Mouse (Mus musculus) heart, adult 18-20 months (tissue): ENCODE data around the gene Cct6b. TPM values are rescaled to one million over a fixed set of nuclear protein-coding genes. Genes with fewer than 3 reads are reported as not detected.

Experiments used
- DNase-seq, 2 experiments: peaks; one replicate each; pipeline ENCODE4 v3.0.0; 2021 to 2022; ENCODE audit warnings: mixed read lengths in 1 of 2
- long read RNA-seq, 2 experiments: library from polyadenylated mRNA; stranded (forward); transcript quantifications; one replicate each; pipeline ENCODE4 v2.0.0; 2021
- total RNA-seq, 2 experiments: library from RNA; stranded (reverse); gene quantifications; 2 replicates each; pipeline ENCODE4 v1.2.3; 2021

The Cct6b gene
- total RNA-seq, result under 1 TPM in 1 of 2 experiments, not detected in 1; 0.31 TPM
- long read RNA-seq, experiment 1, result 0 reads
- long read RNA-seq, experiment 2, result 0 reads

DNA sequence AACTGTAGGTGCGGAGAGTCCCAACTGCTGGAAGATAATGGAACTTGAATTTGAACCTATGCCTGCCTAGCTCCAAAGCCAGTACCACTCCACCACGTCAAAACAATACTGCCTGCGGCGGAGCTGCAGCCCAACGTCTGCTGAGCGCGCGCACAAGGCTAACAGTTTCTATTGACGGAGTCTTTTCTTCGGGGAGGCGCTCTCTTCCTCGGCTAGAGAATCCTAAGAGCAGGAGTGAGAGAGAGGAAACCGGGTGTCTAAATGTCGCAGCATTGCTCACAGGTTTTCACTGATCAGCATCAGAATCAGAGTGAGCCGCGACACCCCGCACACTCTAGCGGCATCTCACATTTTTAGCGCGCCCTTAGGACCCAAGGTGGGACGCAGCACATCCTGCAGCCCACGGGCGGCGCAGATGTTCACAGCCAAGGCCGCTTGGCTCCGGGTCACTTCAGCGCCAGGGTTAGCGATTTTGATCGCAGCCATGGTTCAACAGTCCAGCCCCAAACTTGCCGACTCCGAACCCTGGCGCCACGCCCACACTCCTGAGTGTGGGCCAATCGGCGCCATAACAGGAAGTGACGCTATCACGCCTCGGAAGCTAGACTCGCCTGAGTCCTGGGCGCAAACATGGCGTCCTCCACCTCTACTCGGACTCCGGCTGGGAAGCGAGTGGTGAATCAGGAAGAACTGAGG is at the start of gene Cct6b, which contains the start of gene Zfp830:
Gene Cct6b, minus strand, starts transcription at position 580 of the 696 bp plus-strand sequence.
Gene Zfp830, plus strand, starts transcription at position 604 of the 696 bp plus-strand sequence.
- peak; percentile 95 to 96 for DNase-seq

DNA sequence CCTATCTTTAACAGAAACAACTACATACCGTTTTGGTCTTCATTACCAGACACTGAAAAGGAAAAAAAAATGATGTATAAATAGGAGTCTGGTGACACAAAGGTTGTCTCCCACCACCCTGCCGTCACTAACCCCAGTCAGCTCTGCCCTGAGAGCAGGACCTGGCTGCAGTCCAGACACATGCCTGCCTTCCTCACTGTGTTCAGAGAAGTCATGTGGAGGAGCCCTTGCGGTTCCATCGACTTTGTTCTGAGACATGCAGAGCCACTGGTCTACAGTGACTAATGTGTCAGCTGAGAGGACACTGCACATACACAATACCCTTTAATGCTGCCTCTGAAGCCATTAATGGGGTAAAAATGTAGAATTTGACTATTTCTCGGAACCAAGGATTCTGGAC is 44.4 kb upstream of the Cct6b start:
- peak; percentile 19 to 31 for DNase-seq

DNA sequence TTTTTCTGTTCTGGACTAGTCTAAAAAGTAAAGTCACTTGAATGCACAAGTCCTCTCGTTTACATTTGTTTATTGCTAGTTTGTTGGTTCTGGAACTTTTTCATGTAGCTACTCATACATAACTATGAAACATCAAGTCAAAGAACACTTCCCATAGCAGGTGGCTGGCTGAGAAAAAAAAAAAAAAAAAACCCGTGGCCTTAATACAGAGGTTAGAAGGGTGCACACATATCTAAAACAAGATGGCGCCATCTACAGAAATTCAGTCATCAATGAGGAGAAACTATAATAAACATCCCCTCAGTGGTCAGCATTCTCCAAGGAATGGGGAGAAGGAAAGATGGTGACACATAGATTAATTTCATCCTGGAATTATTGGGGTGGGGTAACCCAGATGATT is 43.2 kb upstream of the Cct6b start:
- no peak for DNase-seq

GRCm38 (mm10) chr11:82806656-82807055 is 42.5 kb upstream of the Cct6b start:
- DNase-seq, result no peak

GRCm38 (mm10) chr11:82783453-82783852 is 19.3 kb upstream of the Cct6b start:
- no peak for DNase-seq

- DNase-seq, result no peak
Measured at GRCm38 (mm10) chr11:82782197-82782596, 18.1 kb upstream of the Cct6b start.

DNA sequence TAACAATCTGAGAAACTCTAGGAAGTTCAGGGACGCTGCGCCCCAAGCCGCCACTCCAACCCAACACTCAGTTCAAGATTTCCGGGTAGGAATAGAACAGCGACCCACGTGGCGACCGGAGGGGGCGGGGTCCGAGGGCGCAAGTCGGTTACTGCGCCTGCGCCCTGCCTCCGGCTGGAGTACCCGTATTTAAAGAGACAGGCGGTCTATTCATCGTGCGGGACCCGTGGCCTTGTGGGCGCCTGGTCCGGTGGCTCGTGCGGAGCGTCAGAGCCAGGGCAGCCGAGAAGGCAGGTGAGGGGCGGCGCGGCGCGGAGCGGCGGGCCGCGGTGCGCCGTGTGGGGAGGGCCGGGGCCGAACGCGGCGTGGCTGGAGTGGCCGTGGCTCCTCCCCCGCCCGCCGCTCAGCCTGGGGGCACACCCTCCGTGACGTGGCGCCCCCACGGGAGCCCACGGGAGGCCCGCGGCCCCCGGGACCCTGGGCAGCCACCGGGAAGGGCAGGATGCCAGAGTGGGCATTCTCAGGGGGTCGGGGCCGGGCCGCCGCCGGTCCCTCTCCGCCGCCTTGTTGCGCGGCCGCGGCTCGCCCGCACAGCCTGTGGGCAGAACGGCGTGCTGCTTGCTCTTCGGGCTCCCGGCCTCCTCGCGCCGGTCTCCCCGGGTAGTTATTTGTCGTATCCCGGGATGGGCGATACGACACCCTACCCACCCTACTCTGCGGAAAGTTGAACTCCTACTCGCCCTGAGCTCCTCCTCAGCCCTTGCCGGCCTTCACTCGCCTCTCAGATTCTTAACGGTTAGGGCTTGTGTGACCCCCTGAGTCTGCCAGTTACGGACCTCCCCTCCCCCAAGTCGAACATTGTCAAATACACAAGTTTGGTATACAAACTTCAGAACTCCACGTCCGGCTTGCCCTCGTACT is 17.1 kb upstream of the Cct6b start, which contains the start of gene Lig3:
Gene Lig3, plus strand, starts transcription at position 126 of the 921 bp plus-strand sequence.
- DNase-seq, result peak; percentile 95 to 96

DNA sequence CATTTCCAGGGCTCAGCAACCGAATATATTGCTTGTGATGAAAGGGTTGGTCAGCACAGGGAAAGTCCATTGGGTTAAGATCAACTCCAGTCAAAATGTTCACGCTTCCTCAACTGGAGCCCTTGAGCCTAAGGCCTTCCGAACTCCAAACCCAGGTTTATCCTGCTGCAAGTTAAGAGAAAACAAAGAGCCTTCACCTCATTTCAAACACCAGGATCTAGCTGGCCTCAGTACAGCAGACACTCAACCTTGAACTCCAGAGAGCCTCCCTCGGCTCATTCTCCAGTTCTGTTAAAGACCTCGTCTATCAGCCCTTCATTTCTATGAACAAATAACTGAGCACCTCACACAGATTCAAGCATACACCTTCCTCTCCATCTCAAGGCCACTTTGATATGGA is 16.0 kb upstream of the Cct6b start:
- DNase-seq, result no peak

DNA sequence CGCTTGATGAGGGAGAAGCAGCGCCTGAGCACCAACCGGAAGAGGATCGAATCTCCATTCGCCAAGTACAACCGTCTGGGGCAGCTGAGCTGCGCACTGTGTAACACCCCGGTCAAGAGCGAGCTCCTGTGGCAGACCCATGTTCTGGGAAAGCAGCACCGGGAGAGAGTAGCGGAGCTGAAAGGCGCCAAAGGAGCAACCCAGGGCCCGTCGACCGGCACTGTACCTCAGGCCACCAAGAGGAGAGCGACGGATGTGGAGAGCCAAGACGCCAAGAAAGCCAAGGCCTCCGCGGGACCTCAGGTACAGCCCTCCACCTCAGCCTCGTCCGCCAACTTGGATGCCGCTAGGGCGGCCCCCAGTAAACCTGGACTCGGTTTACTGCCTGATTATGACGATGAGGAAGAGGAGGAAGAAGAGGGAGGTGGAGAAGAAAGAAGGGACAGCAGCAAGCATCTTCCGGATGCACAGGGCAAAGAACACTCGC is 360 bp upstream of the Cct6b start:
- DNase-seq, result no peak

DNA sequence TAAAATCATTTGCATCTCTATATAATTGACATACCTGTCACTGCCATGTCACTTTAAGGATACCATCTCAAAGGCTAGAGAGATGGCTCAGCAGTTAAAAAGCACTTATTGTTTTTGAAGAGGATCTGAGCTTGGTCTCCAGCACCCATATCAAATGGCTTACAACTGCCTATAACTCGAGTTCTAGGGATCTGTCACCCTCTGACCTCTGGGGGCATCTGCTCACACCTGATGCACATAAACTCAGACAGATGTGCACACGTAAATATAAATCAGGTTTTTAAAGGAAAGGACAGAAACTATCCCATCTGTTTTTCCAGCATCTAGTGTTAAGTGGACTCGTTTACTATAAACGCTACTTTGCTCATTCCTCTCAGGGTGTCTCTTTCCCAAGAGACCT is 860 bp downstream of the Cct6b start:
- DNase-seq, result no peak

DNA sequence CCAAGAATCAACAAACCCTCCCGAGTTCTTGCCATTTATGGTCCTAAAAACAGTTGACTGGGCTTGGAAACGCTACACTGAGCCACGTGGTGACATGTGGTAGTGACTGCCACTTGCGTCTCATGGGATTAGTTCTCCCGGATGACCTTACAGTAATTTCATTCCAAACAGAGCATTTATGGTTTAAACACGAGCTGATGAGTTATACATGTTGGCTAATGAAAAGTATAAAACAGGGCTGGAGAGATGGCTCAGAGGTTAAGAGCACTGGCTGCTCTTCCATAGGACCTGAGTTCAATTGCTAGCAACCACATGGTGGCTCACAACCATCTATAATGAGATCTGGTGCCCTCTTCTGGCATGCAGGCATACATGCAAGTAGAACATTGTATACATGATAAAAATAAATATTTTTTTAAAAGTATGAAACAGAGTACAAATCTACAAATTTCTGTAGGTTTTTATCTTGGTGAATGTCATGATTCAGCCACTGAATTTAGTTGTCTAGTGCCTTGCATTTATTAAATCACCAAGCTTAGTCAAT is 1.8 kb downstream of the Cct6b start:
- DNase-seq, result no peak

- no peak for DNase-seq
Measured at GRCm38 (mm10) chr11:82755919-82756318, 8.2 kb downstream of the Cct6b start.

DNA sequence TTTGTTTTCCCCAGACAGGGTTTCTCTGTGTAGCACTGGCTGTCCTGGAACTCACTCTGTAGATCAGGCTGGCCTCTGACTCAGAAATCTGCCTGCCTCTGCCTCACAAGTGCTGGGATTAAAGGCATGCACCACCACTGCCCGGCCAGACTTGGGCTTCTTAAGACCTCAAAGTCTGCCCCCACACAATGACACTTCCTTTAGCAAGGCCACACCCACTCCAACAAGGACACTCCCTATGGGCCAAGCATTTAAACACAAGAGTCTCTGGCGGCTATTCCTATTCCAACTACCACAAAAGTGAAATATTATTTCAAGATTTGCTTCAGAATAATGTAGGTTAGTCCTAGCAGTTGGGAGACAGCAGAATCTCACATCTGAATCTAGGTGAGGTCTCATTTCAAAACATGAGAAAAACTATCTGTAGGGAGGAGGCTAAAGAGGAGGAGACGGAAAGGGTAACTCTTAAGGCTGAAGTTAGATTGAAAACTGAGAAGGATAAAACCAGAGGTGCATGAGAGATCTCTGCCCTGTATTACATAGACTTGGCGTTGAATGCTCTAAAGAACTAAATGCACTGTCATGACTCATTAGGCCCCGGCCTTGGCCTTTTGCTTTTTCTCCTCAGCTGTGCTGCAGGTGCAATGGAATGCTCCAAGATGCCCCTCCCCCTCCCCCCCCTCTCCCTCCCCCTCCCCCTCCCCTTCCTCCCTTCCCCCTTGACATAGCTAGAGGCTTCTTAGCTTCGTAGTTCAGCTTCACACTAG is 11.6 kb downstream of the Cct6b start:
- DNase-seq, result no peak

DNA sequence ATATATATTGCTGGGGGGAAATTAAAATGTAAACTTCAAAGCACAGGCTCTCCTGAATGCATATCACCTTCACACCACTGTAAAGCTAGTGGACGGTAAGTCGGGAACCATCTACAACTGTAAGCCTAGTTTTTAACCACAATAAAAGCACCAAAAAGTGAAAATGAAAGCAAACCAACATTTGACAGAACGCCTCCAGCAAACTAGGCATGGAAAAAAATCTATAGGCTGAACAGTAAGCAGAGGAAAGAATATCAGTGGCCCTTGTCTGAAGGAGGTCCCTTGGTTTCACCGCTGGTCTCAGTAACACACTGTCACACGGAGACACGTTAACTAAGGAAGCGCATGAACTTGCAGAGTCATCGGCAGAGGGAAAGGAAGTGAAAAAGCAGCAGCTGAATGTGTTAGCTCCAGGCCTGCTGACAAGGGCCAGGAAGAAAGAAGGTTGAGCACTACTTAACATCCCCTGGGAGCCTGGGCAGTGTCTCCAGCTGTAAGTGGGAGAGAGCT is 17.2 kb downstream of the Cct6b start:
- peak; percentile 57 to 65 for DNase-seq

- peak; percentile 51 to 83 for DNase-seq
Measured at GRCm38 (mm10) chr11:82746138-82746537, 18.0 kb downstream of the Cct6b start.

DNA sequence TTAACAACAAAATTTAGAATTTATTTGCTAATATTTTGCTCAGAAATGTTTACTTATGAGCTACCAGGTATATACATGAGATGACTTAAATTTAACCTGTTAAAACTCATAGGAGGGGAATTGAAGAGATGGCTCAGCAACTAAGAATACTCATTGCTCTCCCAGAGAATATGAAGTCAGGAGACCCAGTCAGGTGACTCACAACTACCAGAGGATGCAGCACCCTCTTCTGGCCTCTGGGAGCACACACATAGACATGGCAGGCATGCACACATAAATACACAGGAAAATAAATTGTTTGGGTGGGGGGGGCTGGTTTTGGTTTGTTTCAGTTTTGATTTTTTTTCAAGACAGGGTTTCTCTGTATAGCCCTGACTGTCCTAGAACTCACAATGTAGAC is 25.1 kb downstream of the Cct6b start:
- DNase-seq, result no peak

DNA sequence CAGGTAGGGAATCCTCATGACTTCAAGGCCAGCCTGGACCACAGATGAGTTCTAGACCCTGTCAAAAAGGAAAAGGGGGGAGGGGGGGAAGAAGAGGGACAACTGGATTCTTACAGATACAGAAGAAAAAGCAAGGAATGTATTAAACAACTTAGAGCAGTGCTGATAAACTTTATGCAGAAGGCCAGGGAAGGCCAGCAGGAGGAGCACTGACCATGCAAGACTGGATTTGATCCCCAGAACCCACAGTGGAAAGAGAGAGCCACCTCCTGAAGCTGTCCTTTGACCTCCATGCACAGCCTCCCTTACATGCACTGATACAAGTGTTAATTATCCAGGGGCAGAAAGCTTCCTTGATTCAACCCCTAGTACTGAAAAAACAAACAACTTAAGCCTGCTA is 29.9 kb downstream of the Cct6b start:
- DNase-seq, result no peak

GRCm38 (mm10) chr11:82726862-82727261 is 37.3 kb downstream of the Cct6b start:
- no peak for DNase-seq

DNA sequence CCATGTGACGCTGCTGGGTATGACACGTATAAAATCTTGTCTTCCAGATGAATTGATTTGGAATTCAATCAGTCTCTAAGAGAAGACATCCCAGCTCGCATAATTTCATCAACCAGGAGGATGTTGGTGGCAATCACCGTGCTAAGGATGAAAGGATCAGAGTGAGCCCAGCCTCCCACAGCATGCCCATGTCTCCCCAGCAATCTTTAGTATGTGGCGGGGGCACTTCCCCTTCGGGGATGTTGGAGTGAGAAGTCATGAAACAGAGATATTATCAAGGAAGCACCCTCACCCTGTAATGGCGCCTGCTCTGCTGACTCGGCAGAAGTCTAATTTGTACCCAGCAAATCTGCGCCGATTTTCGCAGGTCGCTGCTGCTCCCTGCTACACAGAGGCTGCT is 44.8 kb downstream of the Cct6b start:
- no peak for DNase-seq

- no peak for DNase-seq
Measured at GRCm38 (mm10) chr11:82712681-82713080, 51.4 kb downstream of the Cct6b start.

- no peak for DNase-seq
Measured at GRCm38 (mm10) chr11:82708934-82709333, 55.2 kb downstream of the Cct6b start.

- DNase-seq, result no peak
Measured at GRCm38 (mm10) chr11:82705082-82705481, 59.0 kb downstream of the Cct6b start.
